Mouse (Mus musculus) E14TG2a.4 (cell line): ENCODE data around the gene Hoxb3.

Experiments used
- CTCF ChIP-seq: conservative IDR thresholded peaks from 2 replicates; pipeline ENCODE4 v1.5.1; 2014; ENCODE audit warnings: low read length
- NANOG ChIP-seq: IDR thresholded peaks from 2 replicates; pipeline ENCODE4 v1.6.1; 2014; ENCODE audit warnings: borderline replicate concordance, low read length, mixed read lengths

DNA sequence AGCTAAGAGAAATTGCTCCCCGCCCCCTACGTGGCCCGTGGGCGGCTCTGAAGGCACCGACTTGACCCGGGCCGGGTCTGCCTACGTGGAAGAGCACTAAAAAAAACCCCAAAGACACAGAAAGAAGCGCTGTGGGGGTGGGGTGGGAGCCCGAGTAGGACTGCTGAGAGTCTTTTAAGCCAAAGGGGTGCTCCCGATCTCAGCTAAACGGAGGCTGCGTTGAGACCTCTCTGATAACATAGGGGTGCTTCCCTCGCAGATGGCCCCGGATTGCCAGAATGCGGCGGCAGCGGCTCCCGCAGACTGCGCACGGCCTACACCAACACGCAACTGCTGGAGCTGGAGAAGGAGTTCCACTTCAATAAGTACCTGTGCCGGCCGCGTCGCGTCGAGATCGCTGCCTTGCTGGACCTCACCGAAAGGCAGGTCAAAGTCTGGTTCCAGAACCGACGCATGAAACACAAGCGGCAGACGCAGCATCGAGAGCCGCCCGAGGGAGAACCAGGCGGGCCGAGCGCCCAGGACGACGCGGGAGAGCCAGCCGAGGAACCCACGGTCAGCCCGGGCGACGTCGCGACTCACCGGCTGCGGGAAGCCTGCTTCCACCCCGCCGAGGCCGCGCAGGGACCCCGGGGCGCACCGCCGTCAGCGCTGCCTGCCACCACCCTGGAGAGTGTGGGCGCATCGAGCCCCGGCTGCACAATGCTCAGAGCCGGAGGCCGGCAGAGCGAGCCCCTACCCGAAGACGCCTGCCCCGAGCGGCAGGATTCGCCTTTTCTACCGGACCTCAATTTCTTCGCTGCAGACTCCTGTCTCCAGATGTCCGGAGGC is 29.8 kb downstream of the Hoxb3 start:
- TF ChIP-seq CTCF (no peak), NANOG (no peak)
